Mouse (Mus musculus) gastrocnemius, postnatal 10 days (tissue): ENCODE results near the gene Plekhb2. TPM values are rescaled to one million over a fixed set of nuclear protein-coding genes. Genes with fewer than 3 reads are reported as not detected.

Experiments
- DNase-seq: peaks from one replicate; pipeline ENCODE4 v3.0.0; 2021; ENCODE audit warnings: mixed read lengths
- total RNA-seq, 2 experiments: library from RNA; stranded (reverse); gene quantifications; 2 replicates each; pipeline ENCODE4 v1.2.3; 2021

Gene Plekhb2
- total RNA-seq, 2 experiments from 2014 or later: 16.5 to 17.1 TPM

DNA sequence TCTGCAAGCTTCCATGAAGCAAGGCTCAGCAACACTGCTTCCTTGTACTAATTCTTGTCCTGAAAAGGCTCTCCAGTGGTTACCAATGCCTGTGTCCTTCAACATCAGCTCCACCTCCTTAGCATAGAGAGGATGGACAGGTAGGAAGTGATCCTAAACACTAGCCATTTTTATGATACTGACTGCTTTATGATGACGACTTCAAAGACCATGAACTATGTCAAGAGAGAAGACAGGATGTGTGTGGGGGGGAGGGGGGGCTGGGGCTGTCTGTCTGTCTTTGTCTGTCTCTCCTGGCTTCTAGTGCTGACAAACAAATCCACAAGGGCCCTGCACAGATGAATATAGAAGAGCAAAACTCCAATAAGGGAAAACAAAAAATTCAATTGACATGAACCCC is 18.4 kb upstream of the Plekhb2 start:
- no peak for DNase-seq

GRCm38 (mm10) chr1:34834904-34835303 is 14.9 kb upstream of the Plekhb2 start:
- no peak for DNase-seq

DNA sequence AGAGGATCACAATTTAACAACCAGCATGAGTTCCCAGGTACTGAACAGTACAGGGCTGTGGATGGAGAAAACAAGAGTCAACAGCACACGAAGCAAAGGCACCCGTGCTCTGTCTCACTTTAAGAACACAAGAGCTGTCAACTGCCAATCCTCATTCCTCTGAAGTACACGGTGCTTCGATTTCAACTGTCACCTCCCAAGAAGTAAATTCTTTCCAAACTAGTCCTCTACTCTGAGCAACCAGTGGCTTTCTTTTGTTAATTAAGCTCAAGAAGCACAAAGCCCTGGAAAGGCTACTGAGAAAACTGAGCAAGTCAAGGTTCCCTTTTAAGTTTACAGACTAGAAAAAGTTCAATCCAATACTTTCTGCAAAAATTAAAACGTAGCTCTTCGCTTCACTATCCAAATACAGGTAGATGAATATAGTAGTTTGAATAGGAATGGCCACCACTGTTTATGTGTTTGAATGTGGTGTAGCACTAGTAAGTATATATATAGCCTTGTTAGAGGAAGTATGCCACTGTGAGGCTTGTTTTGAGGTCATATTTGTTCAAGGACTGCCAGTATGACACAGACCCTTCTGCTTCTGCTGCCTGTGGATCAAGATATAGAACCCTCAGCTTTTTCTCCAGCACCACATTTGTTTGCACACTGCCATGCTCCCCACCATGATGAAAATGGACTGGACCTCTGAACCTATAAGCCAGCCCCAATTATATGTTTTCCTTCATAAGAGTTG is 11.7 kb upstream of the Plekhb2 start:
- no peak for DNase-seq

- no peak for DNase-seq
Observed at GRCm38 (mm10) chr1:34839241-34839640, 10.5 kb upstream of the Plekhb2 start.

GRCm38 (mm10) chr1:34841709-34842388 is 7.9 kb upstream of the Plekhb2 start:
- DNase-seq: no peak

- DNase-seq: peak; percentile 67
Observed at GRCm38 (mm10) chr1:34842389-34842861, 7.4 kb upstream of the Plekhb2 start.

GRCm38 (mm10) chr1:34842887-34843618 is 6.7 kb upstream of the Plekhb2 start, which contains the start of gene Fam168b:
Gene Fam168b (minus strand): TSS chr1:34843065.
- peak; percentile 90 for DNase-seq

DNA sequence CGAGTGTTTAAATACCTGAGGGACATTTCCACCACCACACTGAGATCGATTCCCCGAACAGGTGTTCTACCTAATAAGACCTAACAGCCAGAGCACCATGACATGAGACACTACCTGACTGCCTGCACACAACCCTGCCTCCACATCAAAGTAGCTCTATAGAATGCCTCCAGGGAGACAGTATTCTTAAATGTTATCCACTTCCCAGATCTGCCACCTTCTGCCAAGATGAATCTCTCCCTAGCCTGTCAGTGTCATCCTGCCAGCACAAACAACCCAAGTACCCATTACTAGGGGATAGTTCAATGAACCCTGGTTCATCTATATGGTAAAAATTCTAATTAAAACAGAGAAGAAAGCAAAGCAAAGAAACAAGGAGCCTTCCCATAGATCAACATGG is 2.7 kb upstream of the Plekhb2 start:
- no peak for DNase-seq

DNA sequence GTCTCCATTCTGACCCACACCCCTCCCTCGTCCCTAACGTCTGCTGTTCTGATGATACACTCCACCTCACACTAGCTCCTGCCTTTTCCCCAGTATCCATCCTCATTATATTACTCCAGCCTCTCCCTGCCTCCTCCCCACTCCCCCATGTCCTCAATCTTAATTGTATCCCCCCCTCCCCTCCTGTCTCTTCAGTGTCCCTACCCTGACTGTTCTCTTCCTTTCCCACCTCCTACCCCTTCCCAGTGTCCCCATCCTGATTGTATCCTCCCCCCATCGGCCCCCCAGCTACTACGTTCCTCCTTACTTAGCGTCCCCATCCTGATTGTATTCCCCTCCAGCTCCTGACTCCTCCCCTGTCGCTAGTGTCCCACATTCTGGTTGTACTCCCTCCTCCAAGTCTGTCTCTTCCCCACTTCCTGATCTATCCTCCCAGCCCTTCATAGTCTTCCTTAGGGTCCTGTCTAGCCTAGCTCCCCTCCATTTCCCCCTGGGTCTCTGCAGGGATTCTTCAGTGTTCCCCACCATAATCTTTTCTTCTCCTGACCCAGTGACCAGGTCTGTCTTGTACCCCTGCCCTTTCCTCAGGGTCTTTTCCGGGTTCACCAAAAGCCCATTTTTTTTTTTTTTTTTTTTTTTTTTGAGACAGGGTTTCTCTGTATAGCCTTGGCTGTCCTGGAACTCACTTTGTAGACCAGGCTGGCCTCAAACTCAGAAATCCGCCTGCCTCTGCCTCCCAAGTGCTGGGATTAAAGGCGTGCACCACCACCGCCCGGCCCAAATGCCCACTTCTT is 764 bp downstream of the Plekhb2 start:
- no peak for DNase-seq

GRCm38 (mm10) chr1:34851562-34851961 is 1.8 kb downstream of the Plekhb2 start:
- DNase-seq: no peak

GRCm38 (mm10) chr1:34852116-34852878 is 2.5 kb downstream of the Plekhb2 start:
- DNase-seq: no peak

DNA sequence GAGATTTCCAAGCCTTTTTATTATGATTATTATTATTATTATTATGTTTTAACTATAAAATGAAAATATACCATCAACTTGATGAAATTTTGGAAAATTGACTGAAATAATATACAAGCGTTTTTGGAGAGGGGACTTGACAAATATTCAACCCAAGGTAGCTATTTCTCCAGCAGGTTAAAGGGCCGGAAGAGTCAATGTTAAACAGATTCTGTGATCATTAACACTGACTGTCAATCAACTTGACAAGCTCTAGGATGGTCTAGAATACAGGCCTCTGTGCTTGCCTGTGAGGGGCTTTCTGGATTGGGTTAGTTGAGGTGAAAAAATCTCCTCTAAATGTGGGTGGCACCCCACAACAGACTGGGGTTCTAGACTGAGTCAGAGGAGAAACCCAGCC is 4.0 kb downstream of the Plekhb2 start:
- no peak for DNase-seq

GRCm38 (mm10) chr1:34855056-34855739 is 5.4 kb downstream of the Plekhb2 start:
- DNase-seq: no peak

DNA sequence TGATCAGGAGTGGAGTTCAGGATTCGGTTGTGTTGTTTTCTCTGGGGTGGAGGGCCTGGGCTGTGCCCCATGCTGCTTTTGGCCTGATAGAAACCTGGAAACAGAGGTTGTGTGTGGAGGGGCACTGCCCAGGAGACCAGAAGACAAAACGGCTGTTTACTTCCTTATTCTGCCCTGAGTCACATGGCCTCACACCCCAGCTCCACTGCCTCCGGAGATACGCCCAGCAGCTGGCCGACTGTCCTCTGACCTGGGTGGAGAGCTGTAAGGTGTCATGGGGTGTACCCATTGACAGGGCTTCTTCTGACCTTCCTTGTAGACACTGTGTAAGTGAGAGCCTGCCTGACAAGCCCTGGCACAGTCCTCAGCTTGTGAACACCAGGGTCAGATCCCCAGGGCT is 8.9 kb downstream of the Plekhb2 start:
- no peak for DNase-seq

- DNase-seq: no peak
Observed at GRCm38 (mm10) chr1:34859761-34860160, 10.0 kb downstream of the Plekhb2 start.

- DNase-seq: no peak
Observed at GRCm38 (mm10) chr1:34860205-34860604, 10.4 kb downstream of the Plekhb2 start.

- no peak for DNase-seq
Observed at GRCm38 (mm10) chr1:34862877-34863276, 13.1 kb downstream of the Plekhb2 start.

GRCm38 (mm10) chr1:34863323-34863722 is 13.5 kb downstream of the Plekhb2 start:
- no peak for DNase-seq

DNA sequence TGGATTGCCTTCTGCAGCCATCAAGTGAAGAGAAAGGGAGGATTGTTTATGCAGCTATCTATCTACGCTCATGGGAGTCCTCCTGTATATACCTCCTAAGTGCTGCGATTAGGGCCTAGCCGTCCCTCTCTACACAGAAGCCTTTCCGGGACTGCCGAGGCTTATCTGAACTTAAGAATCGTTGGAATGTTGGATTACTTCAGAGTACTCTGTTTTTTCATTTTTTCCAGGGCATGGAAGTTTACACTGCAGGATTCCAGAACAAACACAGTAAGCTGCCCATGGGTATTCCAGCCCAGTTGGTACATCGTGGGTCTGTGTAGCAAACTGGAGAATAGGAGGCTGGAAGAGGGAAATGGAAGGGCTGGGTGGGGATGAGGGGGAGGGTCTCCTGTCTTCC is 14.5 kb downstream of the Plekhb2 start:
- no peak for DNase-seq

DNA sequence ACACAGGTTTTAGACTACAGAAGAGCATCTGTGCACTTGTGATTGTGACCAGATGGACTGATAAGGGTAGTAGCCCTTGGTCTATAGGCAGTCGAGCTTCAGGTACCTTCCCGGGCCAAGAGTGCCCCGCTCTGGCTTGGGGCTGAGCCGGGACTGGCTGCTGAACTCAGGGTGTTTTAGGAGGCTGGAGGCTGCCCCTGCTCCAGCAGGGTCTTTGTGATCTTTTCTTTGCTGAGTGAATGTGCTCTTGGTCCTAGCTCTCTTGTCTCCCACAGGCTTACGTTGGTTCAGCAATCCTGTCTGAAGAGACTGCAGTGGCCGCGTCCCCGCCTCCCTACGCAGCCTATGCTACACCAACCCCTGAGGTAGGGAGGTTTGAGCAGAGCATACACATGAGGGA is 16.1 kb downstream of the Plekhb2 start:
- DNase-seq: no peak
